Mouse (Mus musculus) testis, adult 2 months (tissue): ENCODE measurements around the gene Nudt8. TPM values are rescaled to one million over a fixed set of nuclear protein-coding genes. Genes with fewer than 3 reads are reported as not detected.
"Not testable (repeated sequence)": the region's sequence is repeated elsewhere in the genome, so short reads cannot be mapped to it uniquely, and the experiment has no call there.

Experiments
- H3K27ac ChIP-seq: fragments of 200-500 bp; 2 replicates; pipeline ENCODE4 v1.5.1; 2012; ENCODE audit warnings: low read depth, low read length; ENCODE audit not compliant: control insufficient read depth, insufficient read depth
- H3K27me3 ChIP-seq: fragments of 200-500 bp; 2 replicates; pipeline ENCODE4 v1.6.1; 2012; ENCODE audit warnings: mild to moderate bottlenecking, low read length, moderate library complexity; ENCODE audit not compliant: control insufficient read depth, insufficient read depth
- H3K36me3 ChIP-seq: fragments of 200-500 bp; 2 replicates; pipeline ENCODE4 v1.6.1; 2012; ENCODE audit warnings: mild to moderate bottlenecking, low read length; ENCODE audit not compliant: control insufficient read depth, insufficient read depth
- H3K4me1 ChIP-seq: fragments of 200-500 bp; 2 replicates; pipeline ENCODE4 v1.6.1; 2012; ENCODE audit warnings: low read length; ENCODE audit not compliant: control insufficient read depth, insufficient read depth
- H3K4me3 ChIP-seq: fragments of 200-500 bp; 2 replicates; pipeline ENCODE4 v1.5.1; 2012; ENCODE audit warnings: low read depth, mild to moderate bottlenecking, low read length, moderate library complexity, mixed read lengths; ENCODE audit not compliant: control insufficient read depth
- CTCF ChIP-seq: fragments of 200-500 bp; IDR thresholded peaks from 2 replicates; pipeline ENCODE4 v1.5.1; 2012; ENCODE audit warnings: low read depth, mild to moderate bottlenecking, inconsistent platforms, low read length, moderate library complexity; ENCODE audit not compliant: control insufficient read depth, insufficient read depth, insufficient replicate concordance
- POLR2A ChIP-seq: fragments of 200-500 bp; IDR thresholded peaks from 2 replicates; pipeline ENCODE4 v1.6.1; 2012; ENCODE audit warnings: low read depth, mild to moderate bottlenecking, inconsistent platforms, low read length, moderate library complexity; ENCODE audit not compliant: control insufficient read depth
- polyA plus RNA-seq: library from polyadenylated mRNA; depleted of rRNA; stranded (reverse); fragments of >200 nt; gene quantifications from 2 replicates; pipeline ENCODE4 v1.2.3, GENCODE M21; 2012; rRNA removed

Nudt8 gene
- polyA plus RNA-seq = 0.99 and 2.4 TPM in 2 replicates

- Histone ChIP-seq H3K27ac (peak within 1 kb of the TSS; percentile 91), H3K4me1 (peaks cover 19% of the 10 kb centered on the region), H3K27me3 (no peaks in the 10 kb centered on the region), H3K4me3 (peak within 1 kb of the TSS; percentile 94), H3K36me3 (no peaks in the 10 kb centered on the region)
- TF ChIP-seq POLR2A = peak; percentile 48; the same call in 1 of the 2 replicates
- peak; percentile 64; the same call in 1 of the 2 replicates for TF ChIP-seq CTCF
Measured at GRCm38 (mm10) chr19:4000119-4000900, at the start of gene Nudt8, which contains the start of gene Gm49405. TSS of gene Nudt8 (plus strand) at chr19:4000580. TSS of gene Gm49405 (plus strand) at chr19:4000626.

- H3K36me3 ChIP-seq = no peaks in the 10 kb centered on the region
- H3K4me3 ChIP-seq = no peak overlapping the region
- H3K27ac ChIP-seq = no peak overlapping the region
- H3K4me1 ChIP-seq = peaks cover 4% of the 10 kb centered on the region
- TF ChIP-seq POLR2A = no peak
- TF ChIP-seq CTCF = no peak
- no peaks in the 10 kb centered on the region for H3K27me3 ChIP-seq
Measured at GRCm38 (mm10) chr19:3951461-3951860, 48.9 kb upstream of the Nudt8 start.

GRCm38 (mm10) chr19:3952099-3952498, 48.3 kb upstream of the Nudt8 start:
- Histone ChIP-seq H3K4me3 (no peak overlapping the region), H3K4me1 (peaks cover 4% of the 10 kb centered on the region)
- TF ChIP-seq POLR2A = no peak
- no peak for TF ChIP-seq CTCF

GRCm38 (mm10) chr19:3955033-3955432, 45.3 kb upstream of the Nudt8 start:
- no peak for TF ChIP-seq CTCF
- no peak for TF ChIP-seq POLR2A
- no peaks in the 10 kb centered on the region for H3K4me1 ChIP-seq
- H3K36me3 ChIP-seq = no peaks in the 10 kb centered on the region
- H3K27ac ChIP-seq = no peak overlapping the region
- H3K4me3 ChIP-seq = no peak overlapping the region
- H3K27me3 ChIP-seq = no peaks in the 10 kb centered on the region

More at GRCm38 (mm10) chr19:3952099-3952498, 48.3 kb upstream of the Nudt8 start:
- Histone ChIP-seq H3K36me3 (no peaks in the 10 kb centered on the region), H3K27ac (no peak overlapping the region), H3K27me3 (no peaks in the 10 kb centered on the region)

- H3K27me3 ChIP-seq = no peaks in the 10 kb centered on the region
- no peak overlapping the region for H3K4me3 ChIP-seq
- no peaks in the 10 kb centered on the region for H3K36me3 ChIP-seq
- TF ChIP-seq CTCF = no peak
- TF ChIP-seq POLR2A = no peak
- H3K27ac ChIP-seq = no peak overlapping the region
- H3K4me1 ChIP-seq = no peaks in the 10 kb centered on the region
Measured at GRCm38 (mm10) chr19:3955804-3956203, 44.6 kb upstream of the Nudt8 start.

- not testable (repeated sequence) for H3K27me3 ChIP-seq, H3K4me3 ChIP-seq, H3K36me3 ChIP-seq, H3K27ac ChIP-seq, H3K4me1 ChIP-seq
Measured at GRCm38 (mm10) chr19:3957296-3958036, 42.9 kb upstream of the Nudt8 start.

- H3K27ac ChIP-seq = no peak within 1 kb of the TSS
- no peaks in the 10 kb centered on the region for H3K36me3 ChIP-seq
- no peak within 1 kb of the TSS for H3K4me3 ChIP-seq
- H3K4me1 ChIP-seq = no peaks in the 10 kb centered on the region
- H3K27me3 ChIP-seq = no peaks in the 10 kb centered on the region
- TF ChIP-seq CTCF = no peak
- no peak for TF ChIP-seq POLR2A
Measured at GRCm38 (mm10) chr19:3958470-3958869, 41.9 kb upstream of the Nudt8 start, which contains the start of gene Aldh3b3. TSS of gene Aldh3b3 (plus strand) at chr19:3958645.
